Comparison of ENCODE assay signal across 8 mouse cellular contexts in the genomic region with DNA sequence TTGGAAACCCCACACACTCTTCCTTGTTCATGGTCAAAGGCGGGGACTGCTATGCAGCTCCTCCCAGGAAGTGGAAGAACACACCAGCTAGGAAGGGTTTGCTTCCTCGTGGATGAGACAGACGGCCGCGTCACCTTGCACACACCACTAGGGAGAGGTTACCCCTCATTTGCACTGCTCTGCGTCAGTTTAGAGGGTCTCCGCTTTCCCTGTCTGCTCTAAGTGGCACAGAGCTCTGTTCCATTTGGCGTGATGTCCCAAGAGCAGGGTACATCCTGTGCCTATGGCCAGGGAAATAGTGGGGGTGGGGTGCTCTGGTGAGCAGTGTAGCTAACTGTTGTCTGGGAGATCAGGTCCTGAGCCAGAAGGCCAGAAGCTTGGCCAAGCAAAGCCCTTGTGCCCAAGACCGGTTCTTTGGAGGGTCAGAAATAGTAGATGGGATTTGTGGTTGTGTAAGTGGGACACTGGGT. TPM values are rescaled to one million over a fixed set of nuclear protein-coding genes. Genes with fewer than 3 reads are reported as not detected.
DNase-seq lines count a peak whose midpoint lies in the region; ATAC-seq and TF ChIP-seq lines count a peak whose summit lies in the region.

No protein-coding gene starts in this region.

- H3K4me2 ChIP-seq in heart, embryonic 15.5 days, result peak overlapping the region; percentile 27
- H3K4me2 ChIP-seq in liver, embryonic 16.5 days (ENCODE audit: low read depth, low read length), result no peak overlapping the region

- TF ChIP-seq CTCF in layer of hippocampus, adult 2 months (conservative IDR thresholded peaks at IDR 0.05), result no peak

- DNase-seq in layer of hippocampus, adult 2 months (ENCODE audit: low spot score in 2 of 2), result peak in 1 of 2 experiments; percentile 30
- no peak for DNase-seq in layer of hippocampus, postnatal 36 days
- DNase-seq in embryonic facial prominence, embryonic 10.5 days (ENCODE audit: low spot score), result no peak
- DNase-seq in retina, postnatal 1 day, result no peak
- DNase-seq in layer of hippocampus, adult 11-12 months (ENCODE audit: low spot score), result no peak
- DNase-seq in right cerebral cortex, postnatal 4 days, result no peak

- peak overlapping the region; percentile 29; the same call in 1 of the 2 replicates for H3K4me3 ChIP-seq in layer of hippocampus, adult 2 months
- peak overlapping the region; percentile 23; the same call in 1 of the 2 replicates for H3K4me3 ChIP-seq in embryonic facial prominence, embryonic 10.5 days
- H3K4me3 ChIP-seq in heart, embryonic 15.5 days, result no peak overlapping the region
- H3K4me3 ChIP-seq in liver, embryonic 16.5 days (ENCODE audit: low read depth, low read length), result no peak overlapping the region

- peaks cover 21% of the 10 kb centered on the region for H3K36me3 ChIP-seq in embryonic facial prominence, embryonic 10.5 days (replicated peaks)
- H3K36me3 ChIP-seq in heart, embryonic 15.5 days, result peaks cover 34% of the 10 kb centered on the region
- peaks cover 6% of the 10 kb centered on the region for H3K36me3 ChIP-seq in liver, embryonic 16.5 days (ENCODE audit: control insufficient read depth, insufficient read depth)

- H3K9me3 ChIP-seq in embryonic facial prominence, embryonic 10.5 days, result no peaks in the 10 kb centered on the region
- H3K9me3 ChIP-seq in heart, embryonic 15.5 days (replicated peaks), result no peaks in the 10 kb centered on the region
- no peaks in the 10 kb centered on the region for H3K9me3 ChIP-seq in liver, embryonic 16.5 days (replicated peaks; ENCODE audit: control insufficient read depth, low read length)

- H3K27me3 ChIP-seq in embryonic facial prominence, embryonic 10.5 days (replicated peaks; ENCODE audit: low read depth, poor library complexity, severe bottlenecking), result peaks cover 5% of the 10 kb centered on the region; the same call in 1 of the 2 replicates
- H3K27me3 ChIP-seq in heart, embryonic 15.5 days, result no peaks in the 10 kb centered on the region
- no peaks in the 10 kb centered on the region for H3K27me3 ChIP-seq in liver, embryonic 16.5 days (ENCODE audit: control insufficient read depth, insufficient read depth, low read depth, low read length)

- peaks cover 58% of the 10 kb centered on the region for H3K4me1 ChIP-seq in embryonic facial prominence, embryonic 10.5 days
- peaks cover 71% of the 10 kb centered on the region for H3K4me1 ChIP-seq in heart, embryonic 15.5 days (replicated peaks)
- H3K4me1 ChIP-seq in liver, embryonic 16.5 days (ENCODE audit: control insufficient read depth, low read depth, low read length), result peaks cover 78% of the 10 kb centered on the region

- no peak for ATAC-seq in heart, embryonic 15.5 days (replicated peaks; ENCODE audit: insufficient number of reproducible peaks, insufficient read depth, low FRiP score, low read depth)
- no peak for ATAC-seq in liver, embryonic 16.5 days (ENCODE audit: low read depth)

- H3K27ac ChIP-seq in layer of hippocampus, adult 2 months, result peak overlapping the region; percentile 97
- peak overlapping the region; percentile 67 for H3K27ac ChIP-seq in embryonic facial prominence, embryonic 10.5 days (replicated peaks)
- peak overlapping the region; percentile 92 for H3K27ac ChIP-seq in heart, embryonic 15.5 days
- H3K27ac ChIP-seq in liver, embryonic 16.5 days (ENCODE audit: low read length), result peak overlapping the region; percentile 68; the same call in 1 of the 2 replicates

- 73% methylated on average over 9 of the region's 9 CpGs for WGBS in embryonic facial prominence, embryonic 10.5 days
- WGBS in heart, embryonic 15.5 days, result 53% methylated on average over 9 of the region's 9 CpGs
- 44% methylated on average over 9 of the region's 9 CpGs for WGBS in liver, embryonic 16.5 days (ENCODE audit: insufficient replicate concordance)

- peak overlapping the region; percentile 31 for H3K9ac ChIP-seq in heart, embryonic 15.5 days
- no peak overlapping the region; the same call in 1 of the 2 replicates for H3K9ac ChIP-seq in liver, embryonic 16.5 days (ENCODE audit: low read depth, low read length)

RNA-seq across cellular contexts. Expression of gene Thra, which starts 13.7 kb away (rescaled TPM):
- 1,000 to 10,000 TPM in 1 of 2 experiments, 100 to 1,000 TPM in 1; 996 to 1,082 TPM for total RNA-seq in layer of hippocampus, adult 2 months (2021)
- 100 to 1,000 TPM; 956 to 985 TPM for total RNA-seq in layer of hippocampus, postnatal 36 days (2021)
- 8.8 and 9.1 TPM in 2 replicates for polyA plus RNA-seq in embryonic facial prominence, embryonic 10.5 days (2016; fragmentation: Nextera tagmentation; extraction: Ambion mirVana)
- 34.8 and 39.5 TPM in 2 replicates for polyA plus RNA-seq in heart, embryonic 15.5 days (2015; fragmentation: Nextera tagmentation; extraction: Ambion mirVana)
- polyA plus RNA-seq in liver, embryonic 16.5 days (2015; fragmentation: Nextera tagmentation; extraction: Ambion mirVana), result 6.5 and 7.7 TPM in 2 replicates

RNA-seq across cellular contexts. Expression of gene Nr1d1, which starts 20.9 kb away (rescaled TPM):
- 10 to 100 TPM; 93.2 to 94.0 TPM for total RNA-seq in layer of hippocampus, adult 2 months (2021)
- 10 to 100 TPM; 59.1 to 78.4 TPM for total RNA-seq in layer of hippocampus, postnatal 36 days (2021)
- polyA plus RNA-seq in embryonic facial prominence, embryonic 10.5 days (2016; fragmentation: Nextera tagmentation; extraction: Ambion mirVana), result 1.1 and 1.8 TPM in 2 replicates
- polyA plus RNA-seq in heart, embryonic 15.5 days (2015; fragmentation: Nextera tagmentation; extraction: Ambion mirVana), result 7.0 and 7.5 TPM in 2 replicates
- 0.65 and 0.66 TPM in 2 replicates for polyA plus RNA-seq in liver, embryonic 16.5 days (2015; fragmentation: Nextera tagmentation; extraction: Ambion mirVana)

RNA-seq across cellular contexts. Expression of gene Med24, which starts 25.0 kb away (rescaled TPM):
- total RNA-seq in layer of hippocampus, adult 2 months (2021), result 100 to 1,000 TPM; 146 to 148 TPM
- total RNA-seq in layer of hippocampus, postnatal 36 days (2021), result 100 to 1,000 TPM; 127 to 140 TPM
- 73.9 and 78.1 TPM in 2 replicates for polyA plus RNA-seq in embryonic facial prominence, embryonic 10.5 days (2016; fragmentation: Nextera tagmentation; extraction: Ambion mirVana)
- polyA plus RNA-seq in heart, embryonic 15.5 days (2015; fragmentation: Nextera tagmentation; extraction: Ambion mirVana), result 33.5 and 43.0 TPM in 2 replicates
- 22.8 and 23.8 TPM in 2 replicates for polyA plus RNA-seq in liver, embryonic 16.5 days (2015; fragmentation: Nextera tagmentation; extraction: Ambion mirVana)

RNA-seq across cellular contexts. Expression of gene Msl1, which starts 41.1 kb away (rescaled TPM):
- total RNA-seq in layer of hippocampus, adult 2 months (2021), result 100 to 1,000 TPM; 168 to 178 TPM
- total RNA-seq in layer of hippocampus, postnatal 36 days (2021), result 100 to 1,000 TPM; 185 to 187 TPM
- polyA plus RNA-seq in embryonic facial prominence, embryonic 10.5 days (2016; fragmentation: Nextera tagmentation; extraction: Ambion mirVana), result 23.4 and 23.5 TPM in 2 replicates
- 15.5 and 17.2 TPM in 2 replicates for polyA plus RNA-seq in heart, embryonic 15.5 days (2015; fragmentation: Nextera tagmentation; extraction: Ambion mirVana)
- polyA plus RNA-seq in liver, embryonic 16.5 days (2015; fragmentation: Nextera tagmentation; extraction: Ambion mirVana), result 4.9 and 5.3 TPM in 2 replicates

RNA-seq across cellular contexts. Expression of gene Casc3, which starts 50.5 kb away (rescaled TPM):
- 10 to 100 TPM; 61.0 to 62.1 TPM for total RNA-seq in layer of hippocampus, adult 2 months (2021)
- total RNA-seq in layer of hippocampus, postnatal 36 days (2021), result 10 to 100 TPM; 52.2 to 61.2 TPM
- polyA plus RNA-seq in embryonic facial prominence, embryonic 10.5 days (2016; fragmentation: Nextera tagmentation; extraction: Ambion mirVana), result 47.5 and 48.3 TPM in 2 replicates
- polyA plus RNA-seq in heart, embryonic 15.5 days (2015; fragmentation: Nextera tagmentation; extraction: Ambion mirVana), result 21.3 and 27.6 TPM in 2 replicates
- 11.6 and 13.6 TPM in 2 replicates for polyA plus RNA-seq in liver, embryonic 16.5 days (2015; fragmentation: Nextera tagmentation; extraction: Ambion mirVana)

Comparison
In these comparisons a context has a peak if more than half of its experiments do, and no peak if none do; other contexts are left out.
1. H3K4me3 ChIP-seq: peak in layer of hippocampus, adult 2 months (single experiment) and embryonic facial prominence, embryonic 10.5 days (single experiment); none in heart, embryonic 15.5 days (single experiment) and liver, embryonic 16.5 days (single experiment).
2. Peak in every context shown above with its lines, with median percentiles within 50 percentile points of each other: H3K27ac ChIP-seq.